Mouse (Mus musculus) heart, embryonic 10.5 days (tissue): Measurements from ENCODE around the gene Gm21954. TPM values are rescaled to one million over a fixed set of nuclear protein-coding genes. Genes with fewer than 3 reads are reported as not detected.
A peak's percentile ranks its signal among the peaks of the same experiment; 100 is the strongest.

Source experiments
- DNase-seq: peaks from one replicate; pipeline ENCODE4 v3.0.0-alpha.2; 2017; ENCODE audit warnings: low spot score
- H3K27ac ChIP-seq: fragments of 300-500 bp; sonication (generic); 2 replicates; pipeline ENCODE4 v1.5.1; 2016; ENCODE audit warnings: mild to moderate bottlenecking
- H3K27me3 ChIP-seq: fragments of 300-500 bp; sonication (generic); 2 replicates; pipeline ENCODE4 v1.6.1; 2016; ENCODE audit warnings: mild to moderate bottlenecking; ENCODE audit not compliant: poor library complexity, insufficient read depth, severe bottlenecking
- H3K36me3 ChIP-seq: fragments of 300-500 bp; sonication (generic); 2 replicates; pipeline ENCODE4 v1.6.1; 2016; ENCODE audit warnings: mild to moderate bottlenecking, moderate library complexity
- H3K4me1 ChIP-seq: fragments of 300-500 bp; sonication (generic); 2 replicates; pipeline ENCODE4 v1.6.1; 2016; ENCODE audit warnings: mild to moderate bottlenecking
- H3K4me3 ChIP-seq: fragments of 300-500 bp; sonication (generic); 2 replicates; pipeline ENCODE4 v1.5.1; 2016; ENCODE audit warnings: mild to moderate bottlenecking, moderate library complexity
- H3K9me3 ChIP-seq: fragments of 300-500 bp; sonication (generic); 2 replicates; pipeline ENCODE4 v1.6.1; 2016; ENCODE audit warnings: mild to moderate bottlenecking, moderate library complexity
- WGBS: fragments of 180-500 bp; shearing (Covaris S2); methylation state at CpG from one replicate; pipeline ENCODE4 v1.1.7; 2016; 5-methylcytosine and 5-hydroxymethylcytosine counted together
- polyA plus RNA-seq: library from polyadenylated mRNA; unstranded; fragments of >200 nt; fragmentation: Nextera tagmentation; extraction: Ambion mirVana; gene quantifications from 2 replicates; pipeline ENCODE4 v1.2.1, GENCODE M21; 2016

Gm21954 gene
- polyA plus RNA-seq, 1 experiment from 2014 or later = not detected

- H3K27me3 ChIP-seq = no peaks in the 10 kb centered on the region
- no peak overlapping the region for H3K4me3 ChIP-seq
- no peaks in the 10 kb centered on the region for H3K4me1 ChIP-seq
- H3K9me3 ChIP-seq = no peaks in the 10 kb centered on the region
- no peaks in the 10 kb centered on the region for H3K36me3 ChIP-seq
- DNase-seq = no peak
- 74% methylated on average over 12 of the region's 12 CpGs for WGBS
- no peak overlapping the region for H3K27ac ChIP-seq
Measured at GRCm38 (mm10) chr3:55489231-55489990, 17.4 kb upstream of the Gm21954 start.

GRCm38 (mm10) chr3:55483328-55483727 lies 11.3 kb upstream of the Gm21954 start:
- no peak overlapping the region for H3K27ac ChIP-seq
- no peak overlapping the region for H3K4me3 ChIP-seq
- no peaks in the 10 kb centered on the region for H3K36me3 ChIP-seq
- 61% methylated on average over 4 of the region's 4 CpGs for WGBS
- H3K4me1 ChIP-seq = no peaks in the 10 kb centered on the region
- no peaks in the 10 kb centered on the region for H3K27me3 ChIP-seq
- no peaks in the 10 kb centered on the region for H3K9me3 ChIP-seq
- no peak for DNase-seq

- no peak for DNase-seq
- Histone ChIP-seq H3K4me1 (no peaks in the 10 kb centered on the region), H3K27ac (no peak overlapping the region), H3K4me3 (no peak overlapping the region), H3K9me3 (no peaks in the 10 kb centered on the region), H3K27me3 (no peaks in the 10 kb centered on the region), H3K36me3 (no peaks in the 10 kb centered on the region)
- 65% methylated on average over 1 of the region's 1 CpGs for WGBS
Measured at GRCm38 (mm10) chr3:55481140-55481539, 9.1 kb upstream of the Gm21954 start.

- no peaks in the 10 kb centered on the region for H3K4me1 ChIP-seq
- H3K36me3 ChIP-seq = no peaks in the 10 kb centered on the region
- no peaks in the 10 kb centered on the region for H3K9me3 ChIP-seq
- no peak overlapping the region for H3K27ac ChIP-seq
- no peak for DNase-seq
- H3K4me3 ChIP-seq = no peak overlapping the region
- 92% methylated on average over 4 of the region's 4 CpGs for whole genome bisulfite sequencing
- no peaks in the 10 kb centered on the region for H3K27me3 ChIP-seq
Measured at GRCm38 (mm10) chr3:55479306-55479705, 7.3 kb upstream of the Gm21954 start.

- no peak overlapping the region for H3K27ac ChIP-seq
- no peaks in the 10 kb centered on the region for H3K4me1 ChIP-seq
- DNase-seq = no peak
- no peaks in the 10 kb centered on the region for H3K27me3 ChIP-seq
- H3K4me3 ChIP-seq = no peak overlapping the region
- H3K9me3 ChIP-seq = no peaks in the 10 kb centered on the region
- 85% methylated on average over 7 of the region's 7 CpGs for WGBS
- no peaks in the 10 kb centered on the region for H3K36me3 ChIP-seq
Measured at GRCm38 (mm10) chr3:55476694-55477093, 4.7 kb upstream of the Gm21954 start.

- no peak overlapping the region for H3K4me3 ChIP-seq
- no peak for DNase-seq
- H3K27ac ChIP-seq = no peak overlapping the region
- no peaks in the 10 kb centered on the region for H3K36me3 ChIP-seq
- no peaks in the 10 kb centered on the region for H3K27me3 ChIP-seq
- WGBS = 54% methylated on average over 6 of the region's 6 CpGs
- H3K9me3 ChIP-seq = no peaks in the 10 kb centered on the region
- H3K4me1 ChIP-seq = no peaks in the 10 kb centered on the region
Measured at GRCm38 (mm10) chr3:55473146-55473545, 1.1 kb upstream of the Gm21954 start.

DNA sequence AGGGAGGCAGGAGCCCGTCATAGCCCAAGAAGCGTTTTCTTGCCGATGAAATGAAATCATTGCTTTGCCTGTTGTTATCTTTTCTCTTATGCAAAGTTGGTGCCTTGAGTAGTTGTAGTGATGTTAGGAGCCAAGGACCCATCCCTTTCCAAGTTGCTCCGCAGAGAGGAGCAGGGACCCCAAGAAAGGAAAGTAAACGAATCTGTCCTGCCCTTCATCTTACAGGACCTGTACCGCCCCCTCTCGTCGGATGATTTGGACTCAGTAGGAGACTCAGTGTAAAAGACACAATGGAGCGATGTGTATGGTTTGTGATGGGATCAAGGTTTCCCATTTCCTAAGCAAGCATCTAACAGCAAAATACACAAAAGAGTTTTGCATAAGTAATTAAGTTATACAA lies 5.7 kb downstream of the Gm21954 start:
- H3K36me3 ChIP-seq = no peaks in the 10 kb centered on the region
- H3K9me3 ChIP-seq = no peaks in the 10 kb centered on the region
- peaks cover 8% of the 10 kb centered on the region for H3K4me1 ChIP-seq
- H3K27ac ChIP-seq = no peak overlapping the region
- no peak for DNase-seq
- WGBS = 65% methylated on average over 9 of the region's 9 CpGs
- no peaks in the 10 kb centered on the region for H3K27me3 ChIP-seq
- no peak overlapping the region for H3K4me3 ChIP-seq

DNA sequence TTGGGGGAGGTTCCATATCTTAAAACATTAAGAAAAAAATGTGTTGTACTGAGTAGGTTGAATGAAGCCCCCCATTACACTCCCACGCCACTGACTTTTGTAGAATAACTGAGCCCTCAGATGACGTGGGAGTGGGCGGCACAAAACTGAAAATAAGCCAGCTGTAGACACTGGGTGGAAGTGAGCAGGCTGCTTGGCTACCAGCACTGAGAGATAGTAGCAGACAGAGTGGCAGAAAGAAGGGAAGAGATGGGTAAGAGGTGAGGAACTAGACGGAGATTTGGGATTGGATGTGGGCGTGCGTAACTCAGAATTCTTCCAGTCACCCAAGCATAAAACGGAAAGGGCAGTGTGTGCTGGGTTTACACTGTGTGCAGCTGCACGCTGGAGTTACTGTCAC lies 6.2 kb downstream of the Gm21954 start:
- no peaks in the 10 kb centered on the region for H3K36me3 ChIP-seq
- no peak overlapping the region for H3K27ac ChIP-seq
- H3K27me3 ChIP-seq = no peaks in the 10 kb centered on the region
- H3K4me3 ChIP-seq = no peak overlapping the region
- peaks cover 8% of the 10 kb centered on the region for H3K4me1 ChIP-seq
- no peaks in the 10 kb centered on the region for H3K9me3 ChIP-seq
- 83% methylated on average over 8 of the region's 8 CpGs for WGBS
- no peak for DNase-seq

DNA sequence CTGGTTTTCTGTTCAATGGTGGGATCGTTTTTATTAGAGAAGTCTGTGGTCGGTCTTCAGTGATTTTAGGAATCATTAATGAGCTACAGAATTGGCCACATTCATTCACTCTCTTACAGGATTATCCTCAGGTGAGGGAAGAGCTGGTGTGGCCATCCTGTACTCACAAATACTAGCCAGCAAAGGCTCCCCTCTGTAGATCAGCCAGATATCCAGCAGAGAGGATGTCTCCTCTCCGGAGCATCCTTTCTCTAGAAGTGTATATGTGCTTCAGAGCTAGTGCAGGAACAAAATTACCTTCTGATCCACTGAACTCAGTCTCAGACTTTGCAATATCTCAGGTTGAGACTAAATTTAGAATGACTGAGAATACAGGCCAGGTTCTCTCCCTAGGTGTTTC lies 7.8 kb downstream of the Gm21954 start:
- Histone ChIP-seq H3K27ac (no peak overlapping the region), H3K9me3 (no peaks in the 10 kb centered on the region), H3K27me3 (no peaks in the 10 kb centered on the region), H3K4me1 (peaks cover 8% of the 10 kb centered on the region), H3K4me3 (no peak overlapping the region), H3K36me3 (no peaks in the 10 kb centered on the region)
- no peak for DNase-seq
- WGBS = 72% methylated on average over 3 of the region's 3 CpGs

DNA sequence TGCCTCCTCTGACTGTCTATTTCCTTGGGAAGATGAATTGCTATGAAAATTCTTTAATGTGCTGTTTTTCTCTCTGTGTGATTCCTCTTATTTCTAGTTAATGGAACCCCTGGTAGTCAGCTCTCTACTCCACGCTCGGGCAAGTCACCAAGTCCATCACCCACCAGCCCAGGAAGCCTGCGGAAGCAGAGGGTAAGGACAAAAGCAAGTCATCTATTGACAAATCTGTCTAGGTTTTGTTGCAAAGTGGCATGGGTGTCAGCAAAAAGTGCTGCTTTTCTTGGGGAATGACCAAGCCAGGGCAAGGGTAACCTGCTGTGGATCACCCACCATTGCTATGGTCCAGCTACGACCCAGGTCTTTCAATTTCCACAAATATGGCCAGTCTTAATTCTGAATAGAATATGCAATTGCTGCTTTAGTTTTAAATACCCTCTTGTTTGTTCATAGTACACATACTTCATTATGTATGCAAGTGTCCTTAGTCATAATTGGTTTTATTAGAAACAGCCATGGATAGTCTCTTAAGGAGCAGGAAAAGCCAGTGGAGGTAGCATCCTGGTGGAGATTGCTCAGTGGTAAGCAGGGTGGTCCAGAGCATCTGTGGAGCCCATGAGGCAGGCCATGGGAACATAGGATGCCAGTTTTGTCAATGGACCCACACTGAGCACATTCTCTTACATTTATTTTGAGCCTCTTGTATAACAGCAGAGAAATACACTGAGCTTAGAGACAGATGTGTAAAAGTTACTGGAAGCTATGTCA lies 8.9 kb downstream of the Gm21954 start:
- DNase-seq = no peak
- H3K27ac ChIP-seq = no peak overlapping the region

DNA sequence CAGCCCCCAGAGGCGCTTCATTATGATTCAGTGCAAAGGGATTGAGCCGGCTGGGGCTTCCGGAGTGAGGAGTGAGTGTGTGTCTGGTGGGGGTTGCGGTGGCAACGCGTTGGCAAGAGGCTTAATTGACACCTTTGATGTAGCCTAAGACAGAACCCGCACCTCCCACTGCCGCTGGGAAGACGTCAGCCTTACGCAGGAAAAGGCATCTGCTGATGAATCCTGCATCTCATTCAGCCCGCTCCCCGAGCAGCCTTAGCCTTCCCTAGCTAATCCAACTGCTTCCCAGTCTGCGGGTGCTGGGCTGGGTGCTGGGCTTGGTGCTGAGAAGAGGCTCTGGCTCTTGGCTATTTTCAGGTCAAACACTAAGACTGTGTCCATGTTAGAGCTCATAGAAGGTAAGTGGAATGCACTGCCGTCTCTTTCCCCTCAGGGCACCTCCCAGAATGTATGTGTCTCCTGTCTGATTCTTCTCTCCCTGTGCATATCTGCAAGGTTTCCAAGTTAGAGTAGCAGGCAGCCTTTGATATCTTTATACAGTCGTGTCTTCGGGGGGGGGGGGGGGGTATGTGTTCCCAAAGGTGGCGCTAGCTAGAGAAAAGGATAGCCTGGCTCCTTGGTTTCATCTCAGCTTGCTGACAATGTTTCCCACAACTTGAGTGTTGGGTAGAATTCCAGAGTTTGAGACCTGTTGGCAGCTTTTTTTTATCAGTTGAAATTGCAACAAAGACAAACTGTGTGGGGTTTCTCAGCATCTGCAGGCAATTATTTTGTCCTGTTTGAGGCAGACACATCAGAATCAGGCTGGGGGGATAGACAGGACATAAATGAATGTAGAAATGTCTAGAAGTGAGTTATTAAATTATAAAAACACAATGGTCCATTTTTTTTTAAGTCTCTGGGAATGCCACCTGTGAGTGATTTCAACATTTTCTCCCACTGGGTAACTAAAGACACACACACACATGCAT lies 10.0 kb downstream of the Gm21954 start:
- H3K36me3 ChIP-seq = no peaks in the 10 kb centered on the region
- peak overlapping the region; percentile 57 for H3K4me3 ChIP-seq
- whole genome bisulfite sequencing = 1% methylated on average over 17 of the region's 17 CpGs
- no peaks in the 10 kb centered on the region for H3K27me3 ChIP-seq
- peaks cover 8% of the 10 kb centered on the region for H3K4me1 ChIP-seq
- H3K9me3 ChIP-seq = no peaks in the 10 kb centered on the region
- peak; percentile 85 for DNase-seq
- H3K27ac ChIP-seq = peak overlapping the region; percentile 64

More for the DNA sequence above, 8.9 kb downstream of the Gm21954 start:
- Histone ChIP-seq H3K36me3 (no peaks in the 10 kb centered on the region), H3K4me1 (peaks cover 8% of the 10 kb centered on the region), H3K27me3 (no peaks in the 10 kb centered on the region), H3K9me3 (no peaks in the 10 kb centered on the region), H3K4me3 (no peak overlapping the region)
- WGBS = 82% methylated on average over 4 of the region's 4 CpGs

DNA sequence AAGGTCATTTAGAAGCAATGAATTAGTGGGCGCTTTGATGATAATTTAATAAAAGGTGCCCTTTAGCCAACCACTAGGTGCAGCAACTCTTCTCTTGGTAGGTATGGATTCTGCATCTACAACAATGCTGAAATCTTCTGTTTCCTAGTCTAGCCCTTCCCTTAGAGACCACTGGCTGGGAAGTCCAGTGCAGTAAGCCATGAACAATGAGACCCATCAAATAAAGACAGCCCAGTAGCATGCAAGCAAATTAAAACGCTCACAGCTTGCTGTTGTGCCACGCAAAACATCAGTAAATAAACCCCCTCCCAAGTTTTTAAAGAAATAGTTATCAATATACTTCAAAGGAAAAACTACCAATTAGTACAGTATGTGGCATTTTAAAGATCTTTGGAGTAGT lies 10.9 kb downstream of the Gm21954 start:
- WGBS = 56% methylated on average over 3 of the region's 3 CpGs
- Histone ChIP-seq H3K36me3 (no peaks in the 10 kb centered on the region), H3K27me3 (no peaks in the 10 kb centered on the region), H3K27ac (no peak overlapping the region), H3K9me3 (no peaks in the 10 kb centered on the region), H3K4me3 (peak overlapping the region; percentile 57), H3K4me1 (peaks cover 8% of the 10 kb centered on the region)
- no peak for DNase-seq
